Mouse (Mus musculus) CH12.LX (cell line): ENCODE measurements around the gene Calhm2. TPM values are rescaled to one million over a fixed set of nuclear protein-coding genes. Genes with fewer than 3 reads are reported as not detected.
A peak's percentile ranks its signal among the peaks of the same experiment; 100 is the strongest.
"Not testable (repeated sequence)": the region's sequence is repeated elsewhere in the genome, so short reads cannot be mapped to it uniquely, and the experiment has no call there.

Source experiments
- DNase-seq: peaks from one replicate; pipeline ENCODE4 v3.0.0-alpha.2; 2013; ENCODE audit errors: extremely low read depth
- H3K27ac ChIP-seq: 2 replicates; pipeline ENCODE4 v1.5.1; 2012; ENCODE audit warnings: low read depth, mild to moderate bottlenecking, control low read depth, moderate library complexity; ENCODE audit not compliant: insufficient read depth
- H3K27me3 ChIP-seq: replicated peaks from 2 replicates; pipeline ENCODE3; 2012; ENCODE audit warnings: inconsistent platforms
- H3K36me3 ChIP-seq, 2 experiments: replicated peaks in 1 of 2; 2 replicates each; pipeline versions ENCODE3 to v1.6.1; 2012; ENCODE audit warnings: inconsistent platforms in 1 of 2, low read length in 1 of 2, mild to moderate bottlenecking in 1 of 2, mixed read lengths in 1 of 2, moderate library complexity in 1 of 2; ENCODE audit not compliant: control insufficient read depth in 1 of 2, insufficient read depth in 1 of 2
- H3K4me1 ChIP-seq, 2 experiments: 2 replicates each; pipeline ENCODE4 v1.6.1; 2012; ENCODE audit warnings: inconsistent platforms in 1 of 2, moderate library complexity in 1 of 2; ENCODE audit not compliant: insufficient read depth in 2 of 2, control insufficient read depth in 1 of 2
- H3K4me2 ChIP-seq: 2 replicates; pipeline ENCODE4 v1.6.1; 2012; ENCODE audit warnings: low read depth, mild to moderate bottlenecking, control low read depth; ENCODE audit not compliant: poor library complexity, insufficient read depth, severe bottlenecking
- H3K4me3 ChIP-seq, 3 experiments: fragments of 150-350 bp in 1 of 3; sonication (generic) in 1 of 3; replicated peaks in 1 of 3; 2 replicates each; pipeline versions ENCODE3 to v1.5.1; 2011 to 2012; ENCODE audit warnings: low read depth in 2 of 3, low read length in 2 of 3, mild to moderate bottlenecking in 2 of 3, moderate library complexity in 2 of 3, control low read depth in 1 of 3, improper control_type of control experiment in 1 of 3, inconsistent platforms in 1 of 3, mixed read lengths in 1 of 3; ENCODE audit not compliant: poor library complexity in 1 of 3
- H3K79me2 ChIP-seq: replicated peaks from 2 replicates; pipeline ENCODE4 v1.6.1; 2012; ENCODE audit warnings: mild to moderate bottlenecking, moderate library complexity; ENCODE audit not compliant: control insufficient read depth, poor library complexity, insufficient read depth, severe bottlenecking; ENCODE audit errors: extremely low read depth
- H3K9ac ChIP-seq: 2 replicates; pipeline ENCODE4 v1.6.1; 2012; ENCODE audit warnings: low read depth, mild to moderate bottlenecking, control low read depth, moderate library complexity; ENCODE audit not compliant: insufficient read depth
- H3K9me3 ChIP-seq: replicated peaks from 2 replicates; pipeline ENCODE3; 2012; ENCODE audit warnings: low read length, inconsistent platforms, mixed read lengths
- BHLHE40 ChIP-seq: IDR thresholded peaks from 2 replicates; pipeline ENCODE4 v1.6.1; 2011; ENCODE audit warnings: mild to moderate bottlenecking, low read depth, low read length, improper control_type of control experiment
- CHD1 ChIP-seq: IDR thresholded peaks from 2 replicates; pipeline ENCODE4 v1.6.1; 2012; ENCODE audit warnings: low read depth, low read length, improper control_type of control experiment, inconsistent platforms
- CHD2 ChIP-seq: IDR thresholded peaks from 2 replicates; pipeline ENCODE4 v1.6.1; 2011; ENCODE audit warnings: low read length, improper control_type of control experiment
- ELF1 ChIP-seq: IDR thresholded peaks from 2 replicates; pipeline ENCODE4 v1.6.1; 2014; ENCODE audit warnings: low read depth, mild to moderate bottlenecking, inconsistent platforms, low read length, improper control_type of control experiment
- EP300 ChIP-seq: IDR thresholded peaks from 2 replicates; pipeline ENCODE4 v1.6.1; 2011; ENCODE audit warnings: low read length, improper control_type of control experiment
- ETS1 ChIP-seq: conservative IDR thresholded peaks from 2 replicates; pipeline ENCODE4 v1.6.1; 2012; ENCODE audit warnings: low read depth, mild to moderate bottlenecking, inconsistent platforms, low read length, improper control_type of control experiment, moderate library complexity
- GABPA ChIP-seq: IDR thresholded peaks from 2 replicates; pipeline ENCODE4 v1.6.1; 2012; ENCODE audit warnings: low read depth, low read length, improper control_type of control experiment, inconsistent platforms; ENCODE audit not compliant: insufficient replicate concordance
- IRF4 ChIP-seq: IDR thresholded peaks from 2 replicates; pipeline ENCODE4 v1.6.1; 2014; ENCODE audit warnings: low read depth, mild to moderate bottlenecking, inconsistent platforms, low read length, improper control_type of control experiment
- JUN ChIP-seq: IDR thresholded peaks from 2 replicates; pipeline ENCODE4 v1.6.1; 2011; ENCODE audit warnings: low read depth, mild to moderate bottlenecking, low read length, improper control_type of control experiment, moderate library complexity; ENCODE audit not compliant: insufficient read depth
- JUND ChIP-seq: conservative IDR thresholded peaks from 2 replicates; pipeline ENCODE4 v1.6.1; 2011; ENCODE audit warnings: low read depth, low read length, improper control_type of control experiment
- KAT2A ChIP-seq: IDR thresholded peaks from 2 replicates; pipeline ENCODE4 v1.6.1; 2012; ENCODE audit warnings: low read length, improper control_type of control experiment, inconsistent platforms; ENCODE audit not compliant: insufficient replicate concordance
- MAFK ChIP-seq: IDR thresholded peaks from 2 replicates; pipeline ENCODE4 v1.6.1; 2011; ENCODE audit warnings: low read length, improper control_type of control experiment; ENCODE audit not compliant: insufficient replicate concordance
- MAX ChIP-seq: IDR thresholded peaks from 2 replicates; pipeline ENCODE4 v1.6.1; 2011; ENCODE audit warnings: low read length, improper control_type of control experiment
- MAZ ChIP-seq: IDR thresholded peaks from 2 replicates; pipeline ENCODE4 v1.6.1; 2012; ENCODE audit warnings: low read depth, mild to moderate bottlenecking, inconsistent platforms, low read length, improper control_type of control experiment, moderate library complexity
- MEF2A ChIP-seq: IDR thresholded peaks from 2 replicates; pipeline ENCODE4 v1.6.1; 2014; ENCODE audit warnings: low read depth, mild to moderate bottlenecking, inconsistent platforms, low read length, improper control_type of control experiment, borderline replicate concordance
- MXI1 ChIP-seq: IDR thresholded peaks from 2 replicates; pipeline ENCODE4 v1.6.1; 2011; ENCODE audit warnings: mild to moderate bottlenecking, low read depth, low read length, improper control_type of control experiment
- MYC ChIP-seq: IDR thresholded peaks from 2 replicates; pipeline ENCODE4 v1.6.1; 2011; ENCODE audit warnings: low read depth, mild to moderate bottlenecking, improper control_type of control experiment, low read length
- NELFE ChIP-seq: IDR thresholded peaks from 2 replicates; pipeline ENCODE4 v1.6.1; 2011; ENCODE audit warnings: low read depth, low read length, improper control_type of control experiment
- NRF1 ChIP-seq: IDR thresholded peaks from 2 replicates; pipeline ENCODE4 v1.6.1; 2014; ENCODE audit warnings: low read depth, mild to moderate bottlenecking, inconsistent platforms, low read length, improper control_type of control experiment, moderate library complexity
- PAX5 ChIP-seq: IDR thresholded peaks from 2 replicates; pipeline ENCODE4 v1.6.1; 2012; ENCODE audit warnings: low read length, inconsistent platforms, mixed read lengths
- POLR2A ChIP-seq: IDR thresholded peaks from 2 replicates; pipeline ENCODE4 v1.6.1; 2011; ENCODE audit warnings: low read depth, mild to moderate bottlenecking, improper control_type of control experiment, low read length
- POLR2AphosphoS2 ChIP-seq: IDR thresholded peaks from 2 replicates; pipeline ENCODE4 v1.6.1; 2011; ENCODE audit warnings: low read depth, low read length, improper control_type of control experiment
- RAD21 ChIP-seq: IDR thresholded peaks from 2 replicates; pipeline ENCODE4 v1.6.1; 2011; ENCODE audit warnings: low read depth, mild to moderate bottlenecking, low read length, improper control_type of control experiment, moderate library complexity
- RCOR1 ChIP-seq: conservative IDR thresholded peaks from 2 replicates; pipeline ENCODE4 v1.6.1; 2012; ENCODE audit warnings: low read depth, mild to moderate bottlenecking, inconsistent platforms, low read length, improper control_type of control experiment
- SIN3A ChIP-seq: IDR thresholded peaks from 2 replicates; pipeline ENCODE4 v1.6.1; 2012; ENCODE audit warnings: low read length, improper control_type of control experiment, inconsistent platforms
- SMC3 ChIP-seq: IDR thresholded peaks from 2 replicates; pipeline ENCODE4 v1.6.1; 2011; ENCODE audit warnings: low read depth, low read length, improper control_type of control experiment
- TBP ChIP-seq: conservative IDR thresholded peaks from 2 replicates; pipeline ENCODE4 v1.6.1; 2011; ENCODE audit warnings: low read depth, low read length, improper control_type of control experiment
- UBTF ChIP-seq: IDR thresholded peaks from 2 replicates; pipeline ENCODE4 v1.6.1; 2012; ENCODE audit warnings: low read depth, mild to moderate bottlenecking, inconsistent platforms, low read length, improper control_type of control experiment, moderate library complexity
- USF1 ChIP-seq: IDR thresholded peaks from 2 replicates; pipeline ENCODE4 v1.6.1; 2014; ENCODE audit warnings: low read depth, mild to moderate bottlenecking, inconsistent platforms, low read length, improper control_type of control experiment
- USF2 ChIP-seq: conservative IDR thresholded peaks from 2 replicates; pipeline ENCODE4 v1.6.1; 2011; ENCODE audit warnings: low read depth, low read length, improper control_type of control experiment
- ZC3H11A ChIP-seq: IDR thresholded peaks from 2 replicates; pipeline ENCODE4 v1.6.1; 2012; ENCODE audit warnings: low read depth, mild to moderate bottlenecking, inconsistent platforms, low read length, improper control_type of control experiment
- ZKSCAN1 ChIP-seq: IDR thresholded peaks from 2 replicates; pipeline ENCODE4 v1.6.1; 2012; ENCODE audit warnings: low read depth, inconsistent platforms, low read length, improper control_type of control experiment, borderline replicate concordance
- ZMIZ1 ChIP-seq: IDR thresholded peaks from 2 replicates; pipeline ENCODE4 v1.6.1; 2012; ENCODE audit warnings: low read depth, mild to moderate bottlenecking, inconsistent platforms, low read length, improper control_type of control experiment
- dilution Hi-C: fragments of 300-500 bp; cut with MboI; formaldehyde crosslinking; loops from 2 replicates; pipeline ENCODE4 v1.14.3; 2020; ENCODE audit warnings: low sequenced_read_pairs; ENCODE audit not compliant: extremely low pct_unique_long_range_greater_than_20kb, extremely low pct_ligation_motif_present
- in situ Hi-C: fragments of 300-500 bp; cut with MboI; formaldehyde crosslinking; loops from 3 replicates; pipeline ENCODE4 v1.14.3; 2019; ENCODE audit warnings: low sequenced_read_pairs, low pct_ligation_motif_present, low pct_unique_long_range_greater_than_20kb, mixed read lengths
- polyA plus RNA-seq: library from polyadenylated mRNA; unstranded; fragments of >175 nt; gene quantifications from 2 replicates; pipeline ENCODE4 v1.2.1, GENCODE M21; 2012; ENCODE audit warnings: low read depth; ENCODE audit not compliant: insufficient read length
- total RNA-seq, 2 experiments: library from RNA; depleted of rRNA; stranded (reverse); fragments of 300-350 nt in 1 of 2; fragments of >200 nt in 1 of 2; gene quantifications; 2 replicates each; pipeline ENCODE4 v1.2.3; 2012 to 2014

Gene Calhm2
- total and polyA plus RNA-seq, 3 experiments = 6.3 to 10.4 (median 10.1) TPM

- H3K27me3 ChIP-seq, H3K79me2 ChIP-seq, H3K4me2 ChIP-seq, dilution Hi-C loops, in situ Hi-C loops, H3K9ac ChIP-seq, H3K4me3 ChIP-seq, DNase-seq, H3K9me3 ChIP-seq, H3K27ac ChIP-seq: not testable (repeated sequence)
- H3K4me1 ChIP-seq = peaks cover 40 to 76% of the 10 kb centered on the region in 2 experiments
- H3K36me3 ChIP-seq = peaks cover 11 to 15% of the 10 kb centered on the region in 2 experiments
These were observed 1.5 kb upstream of the Calhm2 start for GRCm38 (mm10) chr19:47139611-47140010.

GRCm38 (mm10) chr19:47137051-47137581 is 978 bp downstream of the Calhm2 start:
- no peak overlapping the region; the same call in 1 of the 2 replicates for H3K27ac ChIP-seq
- dilution Hi-C loops = no loop called here
- in situ Hi-C loops = no loop called here
- peak overlapping the region; percentile 78 for H3K9ac ChIP-seq
- H3K4me2 ChIP-seq = peak overlapping the region; percentile 92
- no peaks in the 10 kb centered on the region for H3K9me3 ChIP-seq
- H3K4me3 ChIP-seq = peak overlapping the region; percentile 65 to 77 (median 68)
- no peaks in the 10 kb centered on the region for H3K79me2 ChIP-seq
- H3K27me3 ChIP-seq = peaks cover 1% of the 10 kb centered on the region
- H3K4me1 ChIP-seq = peaks cover 35 to 73% of the 10 kb centered on the region in 2 experiments
- DNase-seq = peak; percentile 56
- H3K36me3 ChIP-seq = peaks cover 12 to 33% of the 10 kb centered on the region in 2 experiments
- TF ChIP-seq ZKSCAN1 (no peak), UBTF (no peak), POLR2A (peak; percentile 58), CHD2 (no peak), MAX (peak; percentile 72), MAZ (no peak), USF1 (no peak), IRF4 (no peak), JUN (no peak), EP300 (0 out of 2 replicates have a peak, but pooled peaks have one; percentile 14), MYC (peak; percentile 79; the same call in 1 of the 2 replicates), SMC3 (no peak), MAFK (no peak), ZC3H11A (no peak), USF2 (no peak), MEF2A (no peak), SIN3A (no peak; the same call in 1 of the 2 replicates), CHD1 (no peak), NELFE (peak; percentile 28; the same call in 1 of the 2 replicates), ZMIZ1 (no peak; the same call in 1 of the 2 replicates), NRF1 (no peak), POLR2AphosphoS2 (no peak), KAT2A (no peak), GABPA (no peak), PAX5 (no peak), TBP (no peak), ETS1 (no peak), RCOR1 (no peak), RAD21 (no peak), MXI1 (peak; percentile 84), JUND (no peak), ELF1 (no peak), BHLHE40 (no peak)
